Mouse (Mus musculus) activated CD4-positive, CD25-positive, alpha-beta regulatory T cell, adult 9 weeks (primary cell): ENCODE data around the gene Lrrc56. TPM values are rescaled to one million over a fixed set of nuclear protein-coding genes. Genes with fewer than 3 reads are reported as not detected.

Experiments
- polyA plus RNA-seq: library from polyadenylated mRNA; unstranded; fragments of 100-300 nt; shearing (Covaris generic); gene quantifications from one replicate; pipeline ENCODE4 v1.2.1, GENCODE M21; 2017

Gene Lrrc56
- polyA plus RNA-seq = 3.6 TPM

DNA sequence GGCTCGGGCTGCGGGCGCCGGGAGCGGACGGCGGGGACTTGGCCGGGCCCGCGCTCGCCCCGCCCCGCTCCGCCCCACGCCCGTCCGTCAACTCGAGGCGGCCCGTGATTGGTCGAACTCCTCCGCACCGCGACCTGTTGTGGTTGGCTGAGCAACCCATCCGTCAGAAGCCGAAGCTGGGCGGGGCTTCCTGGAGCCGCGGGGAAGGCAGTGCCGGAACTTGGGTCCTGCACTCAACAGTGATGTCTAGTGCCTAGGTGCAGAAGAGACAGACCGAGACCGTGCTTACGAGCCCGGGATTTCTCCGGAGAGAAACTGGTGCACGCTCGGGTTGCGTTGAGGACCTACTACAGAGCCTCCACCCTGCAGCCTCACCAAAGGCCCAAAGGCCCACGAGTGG is at the start of gene Lrrc56, which contains the start of gene Hras:
TSS of gene Lrrc56 (plus strand) at position 210 of the 400 bp plus-strand sequence.
TSS of gene Hras (minus strand) at position 58 of the 400 bp plus-strand sequence.

DNA sequence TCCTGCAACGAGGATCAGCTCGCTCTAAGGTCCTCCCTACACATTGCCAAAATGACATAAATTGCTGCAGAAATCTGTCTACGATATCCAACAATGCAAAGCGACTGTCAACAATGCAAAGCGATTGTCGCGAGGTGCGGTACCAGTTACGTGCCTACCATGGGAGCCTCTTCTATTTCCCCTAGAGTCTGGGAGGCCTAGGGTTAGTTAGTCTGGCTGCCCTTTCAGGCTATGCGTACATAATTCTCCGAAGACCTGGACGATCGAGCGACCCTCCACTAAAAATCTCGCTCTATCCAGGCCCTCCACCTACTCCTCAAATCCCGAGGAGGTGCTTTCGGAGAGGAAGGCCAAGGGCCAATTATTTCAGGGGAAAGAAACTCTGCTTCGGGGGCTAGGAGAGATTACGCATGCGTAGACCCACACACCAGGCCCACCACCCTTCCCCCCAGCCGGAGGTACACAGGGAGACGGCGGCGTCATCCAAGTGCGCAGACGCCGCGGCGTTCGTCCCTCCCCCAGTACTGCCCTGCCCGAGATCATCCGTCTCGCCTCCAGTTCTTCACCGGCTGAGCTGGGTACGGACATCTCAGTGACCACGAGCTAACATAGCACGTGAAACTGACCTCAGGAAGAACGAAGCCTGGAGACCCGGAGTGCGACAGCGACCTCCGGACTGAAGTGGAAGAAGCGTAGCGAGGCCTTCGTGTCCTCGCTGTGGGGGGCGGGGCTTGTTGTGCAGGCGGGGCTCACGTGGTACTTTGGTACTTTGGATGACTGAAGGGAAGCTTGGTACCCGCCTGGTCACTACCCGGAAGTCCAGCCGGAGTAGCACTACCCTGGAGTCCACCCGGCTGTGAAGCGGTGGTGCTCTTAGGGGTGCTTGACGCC is 21.6 kb upstream of the Lrrc56 start, which contains the start of gene Rnh1:
TSS of gene Rnh1 (minus strand) at position 742 of the 891 bp plus-strand sequence.

DNA sequence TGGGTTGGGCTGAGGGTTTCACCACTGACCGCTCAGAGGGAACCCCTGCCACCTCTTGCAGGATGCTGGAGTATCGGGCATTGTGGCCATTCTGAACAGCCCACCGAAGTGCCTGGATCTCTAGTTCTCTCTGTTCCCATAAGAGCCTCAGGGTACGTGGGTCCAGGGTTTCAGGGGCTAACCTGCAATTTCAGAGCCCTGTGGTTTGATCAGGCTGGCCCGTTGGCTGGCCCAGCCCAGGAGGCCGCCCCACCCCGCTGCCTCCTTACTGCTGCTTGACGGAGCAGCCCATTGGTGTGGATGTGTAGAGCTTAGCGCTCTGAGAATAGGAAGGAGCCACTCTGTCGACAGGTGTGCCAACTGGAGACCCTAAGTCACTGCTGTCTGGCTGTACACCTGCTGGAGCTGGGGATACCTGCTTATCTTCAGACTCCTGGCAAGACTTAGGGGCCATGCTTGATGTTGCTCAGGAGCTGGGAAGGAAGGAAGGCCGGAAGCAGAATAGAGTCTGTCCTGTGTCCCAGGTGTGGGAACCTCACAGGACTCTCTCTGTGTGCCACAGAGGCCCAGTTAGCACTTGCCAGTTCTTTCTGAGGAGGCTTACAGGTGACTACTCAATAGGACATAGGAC is 19.8 kb downstream of the Lrrc56 start, which contains the start of gene Lmntd2:
TSS of gene Lmntd2 (minus strand) at position 476 of the 631 bp plus-strand sequence.

DNA sequence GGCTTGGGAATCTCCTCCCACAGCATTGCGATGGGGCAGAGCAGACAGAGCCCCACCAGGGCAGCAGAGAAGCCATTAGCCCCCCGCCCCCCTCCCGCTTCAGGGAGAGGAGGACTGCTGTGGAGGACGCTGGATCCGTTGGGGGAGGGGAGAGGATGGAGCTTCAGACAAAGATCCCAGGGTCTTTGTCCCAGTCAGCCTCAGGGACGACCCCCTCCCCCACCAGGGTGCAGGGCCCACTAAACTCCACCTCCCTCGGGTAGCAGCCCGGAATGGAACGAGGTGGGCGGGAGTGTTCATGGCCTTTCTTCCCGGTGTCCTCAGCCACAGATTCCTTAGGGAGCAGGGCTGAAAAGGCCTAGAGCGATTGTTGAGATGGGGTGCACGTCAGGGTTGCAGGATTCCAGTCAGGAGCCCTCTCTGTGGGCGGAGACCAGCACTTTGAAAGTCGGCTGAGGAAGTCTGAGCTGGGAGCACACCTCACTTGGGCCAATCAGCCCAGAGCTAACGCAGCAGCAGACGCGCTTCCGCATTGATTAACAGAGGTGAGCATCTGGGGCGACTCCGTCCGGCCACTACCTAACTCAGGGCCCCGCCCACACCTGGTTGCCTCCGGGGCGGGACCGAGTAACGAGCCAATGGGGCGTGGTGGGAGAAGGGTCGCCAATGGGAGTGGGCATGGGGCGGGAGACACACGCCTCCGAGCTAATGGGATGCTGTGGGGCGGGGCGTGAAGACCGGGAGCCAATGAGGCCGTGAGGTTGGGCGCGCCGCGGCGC is 21.3 kb downstream of the Lrrc56 start, which contains the start of gene Rassf7:
TSS of gene Rassf7 (plus strand) at position 760 of the 779 bp plus-strand sequence.

DNA sequence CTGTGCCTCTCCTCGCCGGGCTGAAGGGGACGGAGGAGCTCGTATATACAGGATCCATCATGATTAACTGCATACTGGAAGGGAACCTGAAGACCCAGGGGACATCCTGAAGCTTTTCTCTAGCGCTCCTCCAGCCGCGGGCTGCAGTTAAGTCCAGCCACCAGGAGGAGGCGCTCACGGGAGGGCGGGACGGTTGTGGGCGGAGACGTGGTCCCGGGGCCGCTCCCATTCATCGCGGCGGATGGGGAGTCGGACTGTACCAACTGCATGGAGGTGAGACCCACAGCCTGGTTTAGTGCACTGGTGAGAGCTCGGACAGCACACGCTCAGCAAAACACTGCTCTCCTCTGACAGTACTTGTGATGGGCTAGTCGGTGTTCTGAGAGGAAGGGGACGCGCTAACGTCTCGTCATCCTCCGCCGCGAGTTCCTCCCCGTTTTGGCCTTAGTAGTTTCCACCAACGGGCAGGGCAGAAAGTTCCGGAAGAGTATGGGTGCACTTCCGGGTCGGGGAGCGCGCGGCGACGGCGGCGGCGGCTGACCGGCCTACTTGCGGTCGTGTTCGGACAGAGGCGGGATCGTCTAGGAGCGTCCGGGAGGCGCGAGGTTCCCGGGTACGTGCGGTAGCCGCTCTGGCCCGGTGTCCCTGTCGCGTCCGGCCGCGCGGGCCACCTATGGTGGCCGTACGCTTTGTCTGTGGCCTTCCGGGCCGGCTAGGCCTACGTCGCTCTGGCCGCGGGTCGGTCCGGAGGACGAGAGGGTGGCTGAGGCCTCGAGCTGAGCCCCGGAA is 34.5 kb downstream of the Lrrc56 start, which contains the start of gene Phrf1:
TSS of gene Phrf1 (plus strand) at position 506 of the 789 bp plus-strand sequence.

Other genes with a start within 250 kb of the Lrrc56 start
- gene Ifitm5, start 243.9 kb upstream of the Lrrc56 start, polyA plus RNA-seq = 0.73 TPM
- not detected for gene Gm45717, start 238.2 kb upstream of the Lrrc56 start, polyA plus RNA-seq
- 27.5 TPM for gene Ifitm2, start 238.2 kb upstream of the Lrrc56 start, polyA plus RNA-seq
- gene Ifitm1, start 226.9 kb upstream of the Lrrc56 start, polyA plus RNA-seq = not detected
- 16.4 TPM for gene Ifitm3, start 183.4 kb upstream of the Lrrc56 start, polyA plus RNA-seq
- not detected for gene Ifitm6, start 176.2 kb upstream of the Lrrc56 start, polyA plus RNA-seq
- gene Gm17387, start 165.0 kb upstream of the Lrrc56 start, polyA plus RNA-seq = not detected
- gene B4galnt4, start 133.1 kb upstream of the Lrrc56 start, polyA plus RNA-seq = 13.8 TPM
- 330 TPM for gene Pkp3, start 115.9 kb upstream of the Lrrc56 start, polyA plus RNA-seq
- gene Sigirr, start 93.6 kb upstream of the Lrrc56 start, polyA plus RNA-seq = 240 TPM
- gene Ano9, start 76.4 kb upstream of the Lrrc56 start, polyA plus RNA-seq = 0.54 TPM
- gene Ptdss2, start 71.8 kb upstream of the Lrrc56 start, polyA plus RNA-seq = 17.4 TPM
- gene Rnh1, start 21.3 kb upstream of the Lrrc56 start, polyA plus RNA-seq = 160 TPM
- 4.6 TPM for gene Hras, start 152 bp upstream of the Lrrc56 start, polyA plus RNA-seq
- gene Lmntd2, start 19.9 kb downstream of the Lrrc56 start, polyA plus RNA-seq = 14.3 TPM
- 22.1 TPM for gene Rassf7, start 21.7 kb downstream of the Lrrc56 start, polyA plus RNA-seq
- 130 TPM for gene Phrf1, start 34.6 kb downstream of the Lrrc56 start, polyA plus RNA-seq
- gene Irf7, start 72.3 kb downstream of the Lrrc56 start, polyA plus RNA-seq = 110 TPM
- gene Cdhr5, start 82.6 kb downstream of the Lrrc56 start, polyA plus RNA-seq = not detected
- gene Sct, start 85.0 kb downstream of the Lrrc56 start, polyA plus RNA-seq = not detected
- not detected for gene Drd4, start 97.8 kb downstream of the Lrrc56 start, polyA plus RNA-seq
- 14.8 TPM for gene Deaf1, start 133.5 kb downstream of the Lrrc56 start, polyA plus RNA-seq
- 37.9 TPM for gene Tmem80, start 133.6 kb downstream of the Lrrc56 start, polyA plus RNA-seq
- gene Eps8l2, start 144.7 kb downstream of the Lrrc56 start, polyA plus RNA-seq = not detected
- gene Taldo1, start 198.0 kb downstream of the Lrrc56 start, polyA plus RNA-seq = 364 TPM
- gene Gatd1, start 220.0 kb downstream of the Lrrc56 start, polyA plus RNA-seq = 82.8 TPM
- gene Cend1, start 235.3 kb downstream of the Lrrc56 start, polyA plus RNA-seq = 0.38 TPM
- gene Slc25a22, start 243.7 kb downstream of the Lrrc56 start, polyA plus RNA-seq = 75.3 TPM
- 10.2 TPM for gene Pidd1, start 249.9 kb downstream of the Lrrc56 start, polyA plus RNA-seq